Mouse (Mus musculus): Measurements from ENCODE around the gene Ihh.

DNA sequence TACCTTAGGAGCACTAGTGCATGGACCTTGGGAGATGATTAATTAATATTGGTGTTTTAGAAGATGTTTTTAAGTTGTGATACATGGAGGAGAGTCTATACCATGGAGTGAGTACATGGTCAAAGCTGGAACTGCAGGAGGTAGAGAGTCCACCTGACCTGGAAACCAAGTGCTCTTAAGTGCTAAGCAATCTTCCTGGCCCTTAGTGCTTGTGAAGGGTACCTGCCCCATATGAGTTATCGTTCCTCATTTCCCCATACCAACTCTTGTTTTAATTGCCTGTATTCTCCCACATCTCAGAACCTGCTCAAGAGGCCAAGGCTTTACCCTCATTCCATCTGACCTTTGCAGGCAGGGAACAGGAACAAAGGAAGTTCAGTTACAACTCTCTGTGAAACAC, 24.5 kb upstream of the Ihh start:
- no peak for TF ChIP-seq CTCF (IDR thresholded peaks at IDR 0.05; ENCODE audit: low read depth, low read length)
- no peak for TF ChIP-seq POLR2A (IDR thresholded peaks at IDR 0.05; ENCODE audit: borderline replicate concordance, low read depth, low read length)
